Mouse (Mus musculus): ENCODE data around the gene Btbd35f17. TPM values are rescaled to one million over a fixed set of nuclear protein-coding genes. Genes with fewer than 3 reads are reported as not detected.

Gene Btbd35f17
- not detected in 2 replicates for polyA plus RNA-seq (2015; fragmentation: Nextera tagmentation; extraction: Ambion mirVana)

DNA sequence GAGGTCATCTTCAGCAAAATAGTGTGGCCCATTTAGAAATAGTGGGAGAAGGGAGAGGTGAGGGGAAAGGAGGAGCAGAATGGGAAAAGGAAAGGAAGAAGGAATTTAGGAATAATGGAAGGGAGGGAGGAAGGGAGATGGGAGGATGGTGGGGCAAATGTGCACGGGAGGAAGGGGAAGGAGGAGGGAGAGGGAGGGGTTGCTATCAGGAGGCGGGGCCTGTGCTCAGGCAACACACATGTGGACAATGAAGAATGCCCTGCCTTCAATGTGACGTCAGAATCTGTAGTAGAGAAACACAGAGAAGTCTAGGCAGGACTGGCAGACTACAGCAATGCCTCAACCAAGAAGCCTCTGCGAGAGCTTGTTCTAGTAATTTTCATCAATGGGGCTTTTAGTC is at the start of gene Btbd35f17:
Gene Btbd35f17 (plus strand): TSS at position 301 of the 400 bp plus-strand sequence.

Other genes with a start within 250 kb of the Btbd35f17 start
- gene Btbd35f28, start 174.1 kb upstream of the Btbd35f17 start, polyA plus RNA-seq (2015; fragmentation: Nextera tagmentation; extraction: Ambion mirVana) = not detected in 2 replicates
- gene Btbd35f20, start 79.4 kb upstream of the Btbd35f17 start, polyA plus RNA-seq (2015; fragmentation: Nextera tagmentation; extraction: Ambion mirVana) = not detected in 2 replicates